Mouse (Mus musculus) myocyte (in vitro differentiated cells): ENCODE measurements around the gene Lta.

Source experiments
- E2F4 ChIP-seq: IDR thresholded peaks from one replicate; pipeline ENCODE4 v1.6.1; 2011; ENCODE audit warnings: mild to moderate bottlenecking, control low read depth, moderate library complexity; ENCODE audit not compliant: insufficient read depth
- MYOD1 ChIP-seq, 3 experiments: IDR thresholded peaks; one replicate each; pipeline ENCODE4 v1.6.1; 2011; ENCODE audit warnings: control low read depth in 2 of 3, low read depth in 2 of 3, mild to moderate bottlenecking in 2 of 3, moderate library complexity in 1 of 3; ENCODE audit not compliant: insufficient read length in 2 of 3, control insufficient read depth in 1 of 3
- POLR2A ChIP-seq: IDR thresholded peaks from one replicate; pipeline ENCODE4 v1.6.1; 2011; ENCODE audit warnings: low read depth, mild to moderate bottlenecking, control low read depth, moderate library complexity; ENCODE audit not compliant: insufficient read length
- POLR2AphosphoS2 ChIP-seq: IDR thresholded peaks from one replicate; pipeline ENCODE4 v1.6.1; 2011; ENCODE audit warnings: low read depth, control low read depth; ENCODE audit not compliant: insufficient read length
- SRF ChIP-seq: IDR thresholded peaks from one replicate; pipeline ENCODE4 v1.6.1; 2011; ENCODE audit warnings: low read depth; ENCODE audit not compliant: control insufficient read depth, insufficient read length
- USF1 ChIP-seq: IDR thresholded peaks from one replicate; pipeline ENCODE4 v1.6.1; 2011; ENCODE audit warnings: low read depth, mild to moderate bottlenecking, control low read depth, moderate library complexity

GRCm38 (mm10) chr17:35219601-35220041 is 14.5 kb upstream of the Lta start:
- TF ChIP-seq POLR2A (no peak), USF1 (no peak), POLR2AphosphoS2 (no peak), MYOD1 (IDR thresholded peaks at IDR 0.05; ENCODE audit: control insufficient read depth in 1 of 3, insufficient read length in 2 of 3, low read depth in 2 of 3) (no peak), E2F4 (no peak), SRF (no peak)
